Mouse (Mus musculus) left cerebral cortex, adult 11 months (tissue): ENCODE measurements around the gene Rnf11.

Experiments used
- DNase-seq: peaks from one replicate; pipeline ENCODE4 v3.0.0; 2022; ENCODE audit warnings: low spot score

The Rnf11 gene

DNA sequence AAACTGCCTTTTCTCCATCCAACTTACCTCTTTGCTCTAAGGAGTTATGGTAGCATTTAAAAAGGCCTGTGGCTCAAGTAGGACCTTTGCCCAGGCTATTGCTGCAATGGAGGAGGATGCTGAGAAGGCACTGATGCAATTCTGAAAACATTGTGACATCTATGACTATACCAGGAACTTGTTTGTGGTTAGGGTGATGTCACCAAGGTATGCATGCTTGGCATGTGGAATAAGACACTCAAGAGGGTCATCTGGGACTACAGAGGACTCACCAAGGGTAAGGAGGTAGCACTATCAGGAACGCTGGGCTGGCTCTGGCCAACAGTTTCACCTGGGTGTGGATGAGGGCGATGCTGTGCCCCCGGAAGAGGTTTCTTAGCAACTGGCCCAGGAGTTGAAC is at the start of gene Rnf11:
Rnf11 (minus strand) TSS at position 108 of the 400 bp plus-strand sequence.
- no peak for DNase-seq

DNA sequence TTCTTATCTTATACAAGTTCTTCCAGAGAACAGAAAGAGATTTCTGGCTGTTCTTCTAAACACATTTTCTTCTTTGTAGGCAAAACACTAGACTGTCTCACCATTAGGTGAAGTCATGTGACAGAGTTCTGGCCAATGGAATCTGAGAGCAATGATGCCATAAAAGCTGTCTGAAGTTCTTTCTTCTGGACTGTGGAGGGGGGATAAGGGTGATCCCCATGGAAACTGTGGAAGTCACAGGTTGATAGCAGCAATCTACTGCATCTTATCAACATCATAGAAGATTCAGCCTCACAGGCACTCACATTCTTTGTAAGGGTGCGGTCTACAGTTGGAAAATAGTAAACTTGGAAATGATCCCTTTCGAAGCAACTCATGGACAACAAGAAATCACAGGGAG is 46.6 kb upstream of the Rnf11 start, which contains the start of gene 4930522H14Rik:
4930522H14Rik (minus strand) TSS at position 187 of the 400 bp plus-strand sequence.
- DNase-seq, result no peak

DNA sequence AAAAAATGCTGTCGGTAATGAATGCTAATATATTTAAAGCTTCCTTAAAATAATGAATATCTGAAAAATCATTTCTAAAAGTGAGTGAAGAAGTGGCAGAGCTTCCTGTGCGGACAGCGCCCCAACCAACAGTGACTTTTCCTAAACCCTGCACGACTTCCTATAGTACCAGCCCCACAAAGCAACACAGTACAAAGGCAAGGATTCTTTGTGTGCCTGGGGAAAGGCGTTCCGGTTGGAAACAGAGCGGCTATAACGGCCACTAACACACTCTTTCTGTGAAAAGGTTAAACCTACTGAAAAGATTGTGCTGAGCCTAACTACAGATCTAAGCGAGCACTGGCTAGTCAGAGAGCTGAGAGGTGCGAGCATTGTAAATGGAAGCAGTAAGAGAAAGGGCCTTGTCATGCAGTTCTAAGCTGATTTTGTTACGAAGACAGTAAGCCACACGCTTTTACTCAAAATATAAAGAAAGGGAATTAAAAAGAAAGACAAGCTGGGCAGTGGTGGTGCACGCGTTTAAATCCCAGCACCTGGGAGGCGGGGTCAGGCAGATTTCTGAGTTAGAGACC is 45.8 kb upstream of the Rnf11 start:
- DNase-seq, result no peak

DNA sequence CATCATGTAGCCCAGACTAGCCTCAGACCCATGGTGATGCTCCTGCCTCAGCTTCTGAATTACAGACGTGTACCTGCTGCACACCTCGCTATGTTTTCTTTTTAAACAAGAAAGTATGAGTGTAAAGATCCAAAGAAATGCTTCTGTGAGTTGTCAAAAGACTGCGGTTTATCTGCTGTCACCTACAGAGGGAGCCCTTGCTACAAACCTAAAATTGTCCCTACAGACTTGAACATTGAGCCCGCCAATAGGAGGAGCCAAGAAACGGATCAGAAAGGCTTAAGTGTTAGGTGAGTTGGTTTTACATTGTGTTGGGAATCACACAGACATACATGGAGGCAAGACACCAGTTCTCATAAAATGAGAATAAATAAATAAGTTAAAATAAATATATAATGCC is 20.4 kb upstream of the Rnf11 start:
- peak; percentile 22 for DNase-seq

DNA sequence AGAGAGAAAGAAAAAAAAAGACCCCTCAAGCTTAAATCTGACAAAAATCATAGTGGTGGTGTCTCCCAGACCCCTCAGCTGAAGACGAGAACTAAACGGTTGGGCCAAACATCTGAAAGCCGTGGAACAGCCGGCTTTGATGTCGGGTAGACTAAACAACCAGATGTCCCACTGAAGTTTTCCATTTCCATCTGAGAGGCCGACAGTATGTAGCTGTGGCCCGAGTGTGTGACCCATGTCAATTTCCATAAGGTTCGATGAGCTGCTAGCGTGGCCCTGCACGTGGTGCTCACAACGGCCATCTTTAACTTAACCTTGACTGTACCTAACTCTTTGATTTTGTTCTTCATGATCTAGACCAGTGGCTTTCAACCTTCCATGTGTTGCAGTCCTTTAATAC is 13.9 kb upstream of the Rnf11 start:
- no peak for DNase-seq

DNA sequence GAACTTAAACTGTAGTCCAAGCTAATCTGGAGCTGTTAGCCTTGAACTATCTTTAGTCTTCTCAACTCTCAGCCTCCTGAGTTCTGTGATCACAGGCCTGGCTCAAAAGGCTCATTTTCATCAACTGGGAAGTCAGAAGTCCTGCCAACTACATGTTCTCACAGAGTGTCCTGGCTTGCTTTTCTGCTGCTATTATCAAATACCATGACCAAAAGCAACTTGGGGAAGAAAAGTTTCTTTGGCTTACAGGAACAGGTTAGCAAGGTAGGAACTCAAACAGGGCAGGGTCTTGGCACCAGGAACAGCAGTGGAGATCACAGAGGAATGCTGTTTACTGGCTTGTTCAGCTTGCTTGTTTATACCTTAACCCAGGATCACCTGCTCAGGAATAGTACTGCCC is 9.1 kb upstream of the Rnf11 start:
- DNase-seq, result no peak

DNA sequence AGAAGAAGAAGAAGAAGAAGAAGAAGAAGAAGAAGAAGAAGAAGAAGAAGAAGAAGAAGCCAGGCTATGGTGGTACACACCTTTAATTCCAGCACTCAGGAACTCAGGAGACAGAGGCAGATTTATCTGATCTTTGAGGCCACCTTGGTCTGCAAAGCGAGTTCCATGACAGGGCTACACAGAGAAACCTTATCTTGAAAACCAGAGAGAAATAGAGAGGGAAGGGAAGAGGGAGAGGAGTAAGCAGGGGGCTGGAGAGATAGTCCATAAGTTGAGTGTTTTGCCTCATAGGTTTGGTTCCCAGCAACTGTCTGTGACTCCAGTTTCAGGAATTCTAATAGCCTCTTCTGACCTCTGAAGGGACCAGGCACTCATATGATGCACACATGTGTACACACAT is 4.3 kb upstream of the Rnf11 start:
- no peak for DNase-seq

DNA sequence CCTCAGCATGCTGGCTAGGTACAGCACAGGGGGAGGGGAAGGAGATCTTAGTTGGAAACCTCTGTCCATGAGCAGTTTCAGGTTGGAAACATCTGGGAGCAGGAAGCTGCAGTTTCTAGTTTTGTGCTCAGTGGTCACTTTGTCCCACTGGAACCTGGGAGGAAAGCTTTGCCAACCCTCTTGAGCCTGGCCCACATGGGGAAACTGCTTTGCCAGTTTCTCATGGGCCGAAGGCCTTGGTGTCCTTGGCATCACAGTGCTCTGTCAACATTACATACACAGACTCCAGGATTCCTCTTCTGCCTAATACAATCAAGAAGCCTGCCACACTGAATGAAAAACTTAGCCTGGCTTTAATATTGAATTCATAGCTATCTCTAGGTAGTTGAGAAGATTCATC is 1.8 kb downstream of the Rnf11 start:
- DNase-seq, result no peak

DNA sequence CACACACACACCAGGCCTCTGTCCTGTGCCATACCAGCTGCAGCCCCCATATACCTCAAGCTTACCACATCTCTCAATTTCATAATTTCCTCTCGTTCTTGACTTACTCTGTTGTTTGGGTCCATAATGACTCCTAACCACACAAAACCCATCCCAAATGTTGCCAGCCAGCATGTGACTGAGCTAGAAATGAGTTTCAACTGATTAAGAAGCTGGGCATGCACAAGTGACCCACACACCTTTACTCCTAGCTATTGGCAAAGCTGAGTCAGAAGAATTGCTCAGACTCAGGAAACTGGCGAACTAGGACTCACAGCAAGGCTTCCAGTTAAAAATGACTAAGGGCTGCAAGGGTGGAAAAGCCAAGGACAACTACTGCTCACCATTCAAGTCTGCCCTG is 3.1 kb downstream of the Rnf11 start:
- no peak for DNase-seq

DNA sequence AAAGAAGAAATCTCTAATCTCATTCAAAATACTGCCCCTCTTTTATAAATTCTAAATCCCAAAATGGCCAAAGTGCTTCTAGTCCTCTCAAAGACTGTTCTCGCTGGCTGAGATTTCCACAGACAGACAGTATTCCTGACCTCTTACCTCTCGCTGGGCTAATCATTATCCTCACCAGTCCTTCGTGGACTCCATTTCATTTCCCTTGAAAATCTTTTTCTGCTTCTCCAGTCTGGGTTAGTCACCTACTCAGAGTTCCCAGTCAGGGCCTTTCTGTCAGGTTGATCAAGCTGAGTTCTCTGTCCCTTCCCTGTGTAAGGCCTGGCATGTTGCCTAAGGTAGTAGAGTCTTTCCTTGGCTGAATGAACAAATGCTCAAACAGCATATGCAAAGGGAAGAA is 7.1 kb downstream of the Rnf11 start:
- DNase-seq, result no peak

DNA sequence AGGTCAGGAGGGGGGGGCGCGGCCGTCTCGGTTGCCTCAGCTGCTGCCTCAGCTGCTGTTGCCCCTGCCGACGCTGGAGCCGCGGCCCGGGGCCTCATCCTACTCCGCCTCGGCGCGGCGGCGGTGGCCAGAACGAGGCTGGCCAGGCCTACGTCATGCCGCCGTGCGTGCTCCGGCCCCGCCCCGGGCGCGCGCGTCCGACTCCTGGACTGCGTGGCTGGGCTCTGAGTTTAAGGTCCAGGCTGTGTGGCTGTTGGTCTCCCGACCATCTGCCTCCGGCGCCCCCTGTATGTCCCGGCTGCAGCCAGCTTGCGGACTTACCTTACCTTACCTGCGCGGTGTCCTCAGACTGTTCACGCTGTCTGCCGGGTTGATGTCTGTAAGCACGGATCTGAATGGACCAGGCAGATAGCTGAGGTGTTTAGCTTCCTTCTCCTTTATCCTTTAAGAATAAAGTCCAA is 7.9 kb downstream of the Rnf11 start:
- peak; percentile 81 for DNase-seq

DNA sequence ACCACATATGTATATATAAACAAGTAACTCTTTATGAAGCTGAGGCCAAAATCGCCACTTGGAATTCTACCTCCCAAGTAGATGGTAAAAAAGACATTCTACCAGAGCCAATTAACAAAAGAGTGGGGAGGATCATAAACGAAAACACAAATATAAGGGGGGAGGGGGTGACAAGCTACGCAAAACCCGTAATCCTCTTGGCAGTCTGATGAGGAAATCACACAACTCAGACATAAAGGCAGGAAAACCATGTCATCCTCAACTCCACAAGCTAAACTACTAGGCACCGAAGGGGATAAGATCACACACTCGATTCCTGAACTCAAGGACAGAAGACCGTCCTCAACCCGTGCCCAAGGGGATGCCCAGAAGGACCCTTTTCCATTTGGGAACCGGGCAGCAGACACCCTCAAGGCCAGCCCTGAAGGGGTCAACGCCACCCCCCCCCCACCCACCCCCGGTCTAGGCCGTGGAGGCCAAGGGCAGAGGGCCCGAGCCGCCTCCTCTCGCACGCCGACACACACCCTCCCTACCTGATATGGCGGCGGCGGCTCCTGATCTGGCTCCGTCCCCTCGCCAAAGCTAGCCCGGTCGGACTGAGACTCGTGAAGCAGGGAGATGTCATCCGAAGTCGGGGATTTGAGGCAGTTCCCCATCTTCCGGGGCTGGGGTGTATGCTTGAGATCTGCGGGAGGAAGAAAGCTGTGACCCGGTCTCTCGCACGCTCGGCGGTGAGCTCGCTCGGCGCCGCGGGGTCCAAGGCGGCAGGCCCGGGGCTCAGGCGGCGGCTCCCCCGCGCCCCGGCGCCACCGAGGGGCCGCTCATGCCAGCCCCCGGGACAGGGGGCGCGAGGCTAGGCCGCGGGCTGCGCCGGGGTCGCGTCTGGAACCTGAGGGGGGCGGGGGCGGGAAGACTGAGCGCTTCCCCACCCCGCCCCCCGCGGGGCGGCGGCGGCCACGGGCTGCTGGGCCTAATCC is 8.7 kb downstream of the Rnf11 start:
- DNase-seq, result no peak

DNA sequence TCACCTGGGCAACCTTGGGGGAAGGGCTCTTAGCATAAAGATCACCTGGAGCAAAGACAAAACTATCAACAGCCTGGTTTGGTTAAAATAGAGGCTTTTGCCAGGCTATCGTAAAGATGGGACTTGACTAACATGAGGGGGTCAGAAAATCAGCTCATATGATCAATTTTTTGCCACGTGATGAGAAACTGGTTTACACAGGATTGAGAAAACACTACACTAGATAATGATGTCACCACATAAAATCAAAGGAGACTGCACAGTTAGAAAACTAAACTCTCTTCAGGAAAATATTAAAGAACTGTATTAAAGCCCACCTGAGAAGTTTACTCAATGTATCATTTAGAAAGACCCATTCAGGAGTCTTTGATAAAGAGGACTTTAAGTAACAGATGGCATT is 9.4 kb downstream of the Rnf11 start:
- DNase-seq, result no peak

DNA sequence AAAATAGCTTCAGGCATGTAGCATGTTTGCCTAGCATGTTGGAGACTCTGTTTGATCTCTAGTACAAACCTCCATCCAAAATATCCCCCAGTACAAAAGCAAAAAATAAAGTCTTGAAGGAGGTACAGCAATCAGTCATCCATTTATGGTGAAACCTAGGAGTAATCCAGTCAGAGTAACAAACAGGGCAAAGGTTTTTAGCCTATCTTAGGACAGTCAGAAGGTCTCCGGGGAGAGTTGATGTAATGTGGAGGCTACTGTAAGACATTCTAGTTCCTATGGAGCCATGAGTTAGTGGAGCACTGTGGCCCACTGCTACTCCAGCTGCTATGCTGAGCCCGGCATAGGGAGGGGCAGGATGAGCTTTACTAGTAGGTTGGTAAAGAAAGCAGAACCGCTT is 12.0 kb downstream of the Rnf11 start:
- DNase-seq, result no peak

DNA sequence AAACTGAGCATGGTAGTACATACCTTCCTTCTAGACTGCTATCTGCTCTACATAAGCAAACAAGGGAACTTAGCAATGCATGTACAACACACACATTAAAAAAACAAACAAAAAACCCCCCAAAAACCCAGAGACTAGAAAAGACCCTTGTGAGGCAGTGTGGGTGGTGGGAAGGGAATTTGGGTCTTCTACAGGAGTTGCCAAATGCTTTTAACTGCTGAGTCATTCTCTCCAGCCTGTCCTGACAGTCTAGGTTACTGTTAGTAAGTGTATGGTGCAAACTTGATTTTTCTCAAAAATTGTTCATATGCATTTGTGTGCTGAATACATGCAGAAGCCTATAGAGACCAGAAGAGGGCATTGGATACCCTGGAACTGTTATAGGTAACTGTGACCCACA is 12.9 kb downstream of the Rnf11 start:
- DNase-seq, result no peak

DNA sequence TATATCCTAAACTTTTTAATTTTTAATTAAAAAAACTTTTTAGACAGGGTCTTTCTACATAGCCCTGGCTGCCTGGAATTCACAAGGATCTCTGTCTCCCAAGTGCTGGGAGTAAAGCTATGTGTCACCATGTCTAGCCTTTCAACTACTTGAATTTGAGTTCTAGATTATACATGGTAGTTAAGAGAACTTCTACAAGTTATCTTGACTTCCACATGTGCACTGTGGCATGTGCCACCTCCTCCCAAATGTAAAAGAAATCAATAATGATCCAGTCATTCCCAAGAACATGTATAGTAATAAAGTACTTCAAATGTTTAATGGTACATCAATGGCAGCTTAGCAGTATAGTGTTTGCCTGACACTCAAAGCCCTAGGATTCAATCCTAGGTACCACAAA is 16.8 kb downstream of the Rnf11 start:
- DNase-seq, result no peak

DNA sequence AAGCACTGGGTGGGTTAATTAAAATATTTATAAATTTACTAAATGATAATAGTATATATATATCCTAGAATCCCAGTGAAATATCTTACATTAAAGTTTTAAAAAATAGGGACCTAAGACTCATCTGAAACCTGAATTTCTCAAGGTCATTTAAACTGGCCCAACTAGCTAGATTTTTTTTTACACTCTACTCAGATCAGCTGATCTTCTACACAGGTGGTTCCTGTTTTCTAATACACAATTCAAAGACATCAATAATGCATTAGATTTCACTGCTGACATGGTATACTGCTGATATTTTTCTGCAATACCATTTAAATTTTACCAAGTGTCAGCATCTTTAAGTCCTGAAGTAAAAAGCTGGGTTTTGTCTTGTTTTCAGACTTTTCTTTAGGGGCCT is 20.6 kb downstream of the Rnf11 start:
- DNase-seq, result no peak

DNA sequence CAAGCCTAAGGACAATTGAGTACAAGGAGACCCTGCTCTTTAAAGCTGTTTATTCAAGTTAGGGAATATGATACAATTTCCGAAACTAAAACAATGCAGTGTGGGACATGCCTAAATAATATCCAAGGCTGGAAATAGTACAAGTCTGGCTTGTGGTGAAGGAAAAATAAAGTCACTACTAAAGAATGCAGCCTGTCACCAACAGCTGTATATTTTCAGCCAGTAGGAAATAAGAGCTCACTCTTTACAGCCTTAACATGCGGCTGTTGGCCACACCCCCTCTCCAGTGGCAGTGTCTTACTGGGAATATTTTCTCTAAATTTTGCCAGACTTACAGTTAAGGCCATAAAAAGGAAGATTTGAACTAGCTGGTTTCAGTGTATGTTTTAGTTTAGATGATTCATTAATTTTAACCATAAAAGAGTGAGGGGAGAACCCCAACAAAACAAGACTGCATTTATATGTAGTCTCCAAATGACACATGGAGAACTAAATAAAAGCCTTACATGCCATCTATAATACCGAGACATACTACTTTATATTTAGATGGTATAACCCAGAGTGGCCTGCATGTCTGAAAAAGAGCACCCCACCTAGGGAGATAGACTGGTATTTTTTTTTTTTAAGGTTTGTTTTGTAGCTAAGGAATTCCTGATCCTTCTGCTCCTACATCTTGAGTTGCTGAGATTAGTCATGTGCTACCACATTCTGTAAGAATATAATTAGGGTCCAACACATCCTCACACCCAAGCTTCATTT is 23.9 kb downstream of the Rnf11 start:
- no peak for DNase-seq

DNA sequence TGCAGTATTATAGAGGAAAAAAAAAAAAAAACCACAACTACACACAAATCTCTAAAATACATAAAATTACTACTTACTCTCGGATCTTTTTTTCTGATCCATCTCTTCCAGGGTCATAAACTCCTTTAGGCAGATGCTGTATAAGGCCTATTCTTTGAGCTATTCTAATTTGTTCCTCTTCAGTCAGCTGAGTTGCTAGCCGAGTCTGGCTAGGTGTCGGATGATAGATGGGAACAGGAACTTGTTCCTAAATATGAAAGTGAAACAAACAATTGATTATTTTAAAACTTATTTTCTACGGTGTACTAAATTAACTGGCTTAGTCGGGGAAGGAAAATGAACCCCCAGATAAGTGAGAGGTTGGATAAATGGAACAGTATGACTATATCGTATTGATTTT is 27.7 kb downstream of the Rnf11 start:
- DNase-seq, result no peak

DNA sequence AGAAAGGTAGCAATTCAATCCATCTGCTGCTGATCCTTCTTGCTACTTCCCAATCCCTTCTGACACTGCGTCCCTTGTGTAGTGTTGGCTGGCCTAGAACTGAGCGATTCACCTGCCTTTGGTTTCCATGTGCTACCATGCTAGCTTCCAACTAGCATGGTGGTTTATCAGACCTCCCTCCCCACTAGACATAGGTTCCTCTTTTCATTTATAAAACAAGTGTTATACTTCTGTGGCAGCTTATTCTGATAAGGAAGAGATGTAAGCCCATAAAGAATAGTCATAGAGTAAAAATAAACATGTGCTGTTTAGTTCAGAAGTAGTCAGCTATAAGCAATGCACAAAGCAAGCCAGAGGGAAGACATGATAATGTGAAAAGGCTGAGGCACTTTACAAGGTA is 36.0 kb downstream of the Rnf11 start:
- DNase-seq, result no peak

DNA sequence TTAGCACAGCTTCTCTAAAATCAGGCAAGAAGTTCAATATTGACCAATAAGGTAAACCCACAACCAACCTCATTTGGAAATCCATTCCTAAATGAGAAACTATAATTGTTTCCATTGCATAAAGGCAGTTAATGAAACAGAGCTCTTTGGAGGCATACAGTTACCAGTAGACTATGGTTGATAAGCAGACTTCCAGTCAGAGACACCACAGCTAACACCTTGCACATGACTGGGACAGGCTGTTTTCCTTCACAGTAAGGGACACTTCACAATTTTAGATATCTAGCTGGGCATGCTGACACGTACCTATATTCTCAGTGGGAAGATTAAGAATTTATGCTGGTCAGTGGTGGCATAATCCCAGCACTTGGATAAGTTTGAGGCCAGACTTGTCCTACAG is 38.6 kb downstream of the Rnf11 start:
- DNase-seq, result no peak

DNA sequence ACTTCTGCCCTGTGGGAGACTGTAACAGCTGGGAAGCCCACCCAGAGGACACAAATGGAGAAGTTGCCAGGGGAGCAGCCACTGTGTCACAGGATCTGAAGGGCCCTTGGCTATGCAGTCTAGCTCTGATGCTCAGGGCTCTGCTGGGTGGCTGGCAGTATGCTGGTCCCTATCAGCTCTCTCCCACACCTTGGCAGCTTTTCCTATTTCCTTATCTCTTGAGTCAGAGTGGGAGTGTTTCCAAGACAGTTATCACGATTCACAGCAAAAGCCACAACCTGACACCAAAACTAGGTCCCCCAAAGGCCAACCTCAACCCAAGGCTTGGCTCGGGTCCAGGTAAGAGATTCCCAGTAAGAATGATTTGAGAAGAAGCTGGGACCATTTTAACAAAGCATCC is 39.1 kb downstream of the Rnf11 start:
- DNase-seq, result no peak

DNA sequence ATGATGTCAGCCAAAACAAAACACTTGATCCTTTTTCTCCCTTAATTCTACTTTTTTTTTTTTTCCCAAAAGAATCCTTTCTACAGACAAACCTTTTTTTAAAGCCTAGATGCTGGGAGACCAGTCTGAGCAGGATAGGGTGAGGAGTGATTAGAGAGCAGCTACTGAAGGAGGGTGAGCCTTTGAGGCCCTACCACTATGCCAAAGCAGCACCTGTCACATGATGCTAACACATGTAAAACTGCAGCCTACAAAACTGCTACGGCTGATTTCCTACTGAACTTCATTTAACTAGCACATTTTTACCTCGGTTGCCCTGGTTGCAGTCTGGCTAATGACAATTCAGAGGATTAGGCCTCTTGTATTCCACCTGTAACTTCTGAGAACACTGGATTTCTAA is 39.6 kb downstream of the Rnf11 start:
- no peak for DNase-seq
